Mouse (Mus musculus): ENCODE measurements around the gene Nkap. TPM values are rescaled to one million over a fixed set of nuclear protein-coding genes. Genes with fewer than 3 reads are reported as not detected.
"Not testable (repeated sequence)": the region's sequence is repeated elsewhere in the genome, so short reads cannot be mapped to it uniquely, and the experiment has no call there.

The Nkap gene
- total RNA-seq, 2 experiments from 2014 or later, result 20.7 to 21.0 TPM

GRCm38 (mm10) chrX:37144954-37145353 lies 18.4 kb downstream of the Nkap start:
- peak in 1 of 2 experiments; percentile 2 for DNase-seq (ENCODE audit: low spot score in 2 of 2)

DNA sequence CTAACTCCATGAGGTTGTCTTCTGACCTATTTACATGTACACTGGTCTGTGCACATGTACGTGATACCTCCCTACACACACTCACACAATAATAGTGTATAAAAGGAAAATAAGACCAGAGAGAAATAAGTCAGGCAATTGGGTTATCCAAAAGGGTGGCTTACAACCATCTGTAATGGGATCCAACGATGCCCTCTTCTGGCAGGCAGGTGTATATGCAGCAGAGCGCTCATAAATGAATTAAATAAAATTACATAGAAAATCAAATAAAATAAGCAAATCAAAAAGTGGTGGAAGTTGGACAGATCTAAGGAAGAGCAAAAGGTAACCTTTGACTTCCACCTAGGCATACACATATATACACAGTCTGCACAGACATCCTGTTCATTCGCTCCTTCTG lies 31.2 kb downstream of the Nkap start:
- DNase-seq (ENCODE audit: low spot score in 2 of 2), result no peak

GRCm38 (mm10) chrX:37161169-37161568 lies 34.6 kb downstream of the Nkap start:
- no peak for DNase-seq (ENCODE audit: low spot score in 2 of 2)

GRCm38 (mm10) chrX:37163115-37163514 lies 36.5 kb downstream of the Nkap start:
- no peak for DNase-seq (ENCODE audit: low spot score in 2 of 2)

- DNase-seq (ENCODE audit: low spot score in 2 of 2), result no peak
These were observed 40.5 kb downstream of the Nkap start for GRCm38 (mm10) chrX:37167085-37167484.

- DNase-seq (ENCODE audit: low spot score in 2 of 2), result no peak
These were observed 42.1 kb downstream of the Nkap start, which contains the start of gene Akap14 for GRCm38 (mm10) chrX:37168742-37169141. Gene Akap14, minus strand, starts transcription at chrX:37168842.

- DNase-seq (ENCODE audit: low spot score in 2 of 2), result not testable (repeated sequence)
These were observed 57.8 kb downstream of the Nkap start for GRCm38 (mm10) chrX:37184401-37184800.

DNA sequence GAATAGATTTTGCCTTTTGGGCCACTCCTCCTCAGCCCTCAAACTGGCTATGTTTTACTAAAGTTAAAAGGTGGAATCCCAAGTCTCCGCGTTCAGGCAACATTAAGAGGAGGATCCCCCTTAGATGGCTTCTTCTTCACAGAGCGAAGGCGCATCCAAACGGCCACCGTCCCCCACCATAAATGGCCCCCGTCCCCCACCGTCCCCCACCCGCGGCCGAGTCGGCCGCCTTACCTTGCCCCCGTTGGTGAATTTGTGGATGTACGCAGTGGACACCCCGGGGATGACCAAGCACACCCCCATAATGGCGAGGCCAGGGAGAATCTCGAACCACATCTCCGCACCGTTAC lies 64.1 kb downstream of the Nkap start:
- DNase-seq (ENCODE audit: low spot score in 2 of 2), result no peak

DNA sequence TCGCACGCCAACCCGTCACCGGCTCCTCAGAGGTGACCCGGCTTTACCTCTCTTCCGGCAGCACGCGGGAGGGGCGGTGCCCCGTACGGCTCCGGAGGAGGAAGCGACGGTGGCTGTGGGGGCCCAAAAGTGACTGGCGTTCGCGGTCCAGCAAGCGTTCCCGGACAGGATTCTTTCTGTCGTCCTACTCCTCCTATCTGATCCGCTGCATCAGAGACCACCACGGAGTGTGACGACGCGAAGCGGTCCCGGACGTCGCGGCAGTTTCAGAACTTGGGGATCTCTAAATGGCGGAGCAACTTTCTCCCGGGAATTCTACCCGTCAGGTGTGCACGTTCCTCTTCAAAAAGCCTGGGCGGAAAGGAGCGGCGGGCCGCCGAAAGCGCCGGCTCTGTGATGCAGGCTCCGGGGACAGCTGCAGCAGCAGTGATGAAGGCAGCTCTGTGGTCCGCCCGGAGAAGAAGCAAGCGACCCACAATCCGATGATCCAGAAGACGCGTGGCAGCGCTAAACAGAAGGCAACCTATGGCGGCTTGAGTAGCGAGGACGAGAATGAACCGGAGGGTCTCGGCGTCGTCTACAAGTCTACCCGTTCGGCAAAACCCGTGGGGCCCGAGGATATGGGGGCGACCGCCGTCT lies 64.6 kb downstream of the Nkap start, which contains the start of the genes Ndufa1 and Rnf113a1:
Ndufa1 (minus strand) TSS at position 59 of the 639 bp plus-strand sequence.
Rnf113a1 (plus strand) TSS at position 141 of the 639 bp plus-strand sequence.
- peak; percentile 49 to 50 for DNase-seq (ENCODE audit: low spot score in 2 of 2)

- DNase-seq (ENCODE audit: low spot score in 2 of 2), result no peak
These were observed 65.3 kb downstream of the Nkap start for GRCm38 (mm10) chrX:37191744-37192379.

DNA sequence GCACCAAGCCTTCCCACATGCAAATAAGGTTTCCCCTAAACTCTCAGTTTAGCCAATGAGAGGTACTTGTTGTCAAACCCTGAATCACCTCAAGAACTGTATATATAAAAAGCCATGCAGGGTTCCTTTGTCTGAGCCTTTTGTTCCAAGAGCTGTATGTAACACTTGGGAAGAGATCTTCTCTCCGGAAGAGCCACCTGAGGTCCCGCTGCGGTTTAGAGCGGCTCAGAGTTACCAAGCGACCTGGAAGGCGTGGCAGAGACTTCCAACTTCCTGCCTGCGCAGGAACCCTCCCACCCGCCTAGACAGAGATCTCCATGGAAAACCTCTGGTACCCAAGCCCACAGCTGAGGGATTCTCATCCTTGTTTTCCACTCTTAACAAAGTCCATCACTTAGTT lies 72.1 kb downstream of the Nkap start:
- no peak for DNase-seq (ENCODE audit: low spot score in 2 of 2)

Other genes with a start within 250 kb of the Nkap start
- gene Nkrf, start 223.9 kb upstream of the Nkap start, total RNA-seq (2021), result 1 to 10 TPM; 7.8 to 8.4 TPM
- 10 to 100 TPM; 30.8 to 35.1 TPM for gene Sept6, start 135.0 kb upstream of the Nkap start, total RNA-seq (2021)
- gene Sowahd, start 78.0 kb upstream of the Nkap start, total RNA-seq (2021), result 1 to 10 TPM in 1 of 2 experiments, under 1 TPM in 1; 0.85 to 1.1 TPM
- gene Rpl39, start 41.4 kb upstream of the Nkap start, total RNA-seq (2021), result 100 to 1,000 TPM; 876 to 893 TPM
- gene Upf3b, start 16.5 kb upstream of the Nkap start, total RNA-seq (2021), result 10 to 100 TPM; 26.9 to 27.7 TPM
- gene Akap14, start 42.0 kb downstream of the Nkap start, total RNA-seq (2021), result not detected
- gene Ndufa1, start 64.4 kb downstream of the Nkap start, total RNA-seq (2021), result 100 to 1,000 TPM; 215 to 220 TPM
- 1 to 10 TPM; 4.9 to 5.7 TPM for gene Rnf113a1, start 64.5 kb downstream of the Nkap start, total RNA-seq (2021)
- not detected for gene Gm9, start 84.2 kb downstream of the Nkap start, total RNA-seq (2021)
- not detected for gene Rhox1, start 95.5 kb downstream of the Nkap start, total RNA-seq (2021)
- gene Rhox2a, start 118.2 kb downstream of the Nkap start, total RNA-seq (2021), result not detected
- not detected for gene Rhox3a, start 123.1 kb downstream of the Nkap start, total RNA-seq (2021)
- gene Rhox4a, start 138.5 kb downstream of the Nkap start, total RNA-seq (2021), result not detected